Mouse (Mus musculus) lung, adult 2 months (tissue): ENCODE results near the gene Eid1. TPM values are rescaled to one million over a fixed set of nuclear protein-coding genes. Genes with fewer than 3 reads are reported as not detected.

Source experiments
- DNase-seq: peaks from one replicate; pipeline ENCODE4 v3.0.0; 2022
- H3K4me1 ChIP-seq: fragments of 200-500 bp; 2 replicates; pipeline ENCODE4 v1.6.1; 2011; ENCODE audit warnings: low read length; ENCODE audit not compliant: control insufficient read depth, insufficient read depth
- H3K4me3 ChIP-seq: fragments of 200-500 bp; replicated peaks from 2 replicates; pipeline ENCODE3; 2011; ENCODE audit warnings: low read depth, mild to moderate bottlenecking, control low read depth, low read length; ENCODE audit errors: extremely low read depth
- CTCF ChIP-seq: fragments of 200-500 bp; IDR thresholded peaks from 2 replicates; pipeline ENCODE4 v1.5.1; 2011; ENCODE audit warnings: mild to moderate bottlenecking, low read length, control low read depth; ENCODE audit not compliant: insufficient read depth
- POLR2A ChIP-seq: fragments of 200-500 bp; IDR thresholded peaks from 2 replicates; pipeline ENCODE4 v1.6.1; 2011; ENCODE audit warnings: low read depth, mild to moderate bottlenecking, control low read depth, low read length, borderline replicate concordance; ENCODE audit errors: extremely low read depth
- WGBS: fragments of 180-500 bp; shearing (Covaris S2); methylation state at CpG from one replicate; pipeline ENCODE4 v1.1.7; 2018; 5-methylcytosine and 5-hydroxymethylcytosine counted together
- polyA plus RNA-seq: library from polyadenylated mRNA; depleted of rRNA; stranded (reverse); fragments of >200 nt; gene quantifications from 2 replicates; pipeline ENCODE4 v1.2.3, GENCODE M21; 2012

Gene Eid1
- polyA plus RNA-seq, 1 experiment = 23.2 TPM

GRCm38 (mm10) chr2:125694798-125695197 is 21.9 kb downstream of the Eid1 start:
- TF ChIP-seq CTCF = no peak
- no peak for TF ChIP-seq POLR2A
- no peak overlapping the region for H3K4me3 ChIP-seq
- DNase-seq = no peak
- H3K4me1 ChIP-seq = 0 out of 2 replicates have a peak, but pooled peaks cover 3% of the 10 kb centered on the region
- WGBS = 75% methylated on average over 2 of the region's 2 CpGs

GRCm38 (mm10) chr2:125696219-125696618 is 23.3 kb downstream of the Eid1 start:
- H3K4me3 ChIP-seq = no peak overlapping the region
- no peak for DNase-seq
- TF ChIP-seq CTCF (no peak), POLR2A (no peak)
- WGBS = 47% methylated on average over 2 of the region's 2 CpGs
- H3K4me1 ChIP-seq = 0 out of 2 replicates have a peak, but pooled peaks cover 3% of the 10 kb centered on the region

- TF ChIP-seq POLR2A (no peak), CTCF (no peak)
- WGBS = 70% methylated on average over 2 of the region's 2 CpGs
- no peak for DNase-seq
These were observed 28.7 kb downstream of the Eid1 start for GRCm38 (mm10) chr2:125701606-125702005.

GRCm38 (mm10) chr2:125702851-125703250 is 30.0 kb downstream of the Eid1 start:
- WGBS = 84% methylated on average over 2 of the region's 2 CpGs
- Histone ChIP-seq H3K4me3 (no peak overlapping the region), H3K4me1 (peaks cover 4% of the 10 kb centered on the region; the same call in 1 of the 2 replicates)
- TF ChIP-seq CTCF (no peak), POLR2A (no peak)
- no peak for DNase-seq

More at GRCm38 (mm10) chr2:125701606-125702005, 28.7 kb downstream of the Eid1 start:
- peaks cover 3% of the 10 kb centered on the region; the same call in 1 of the 2 replicates for H3K4me1 ChIP-seq
- no peak overlapping the region for H3K4me3 ChIP-seq

GRCm38 (mm10) chr2:125704907-125705631 is 32.2 kb downstream of the Eid1 start:
- no peak for DNase-seq
- peaks cover 4% of the 10 kb centered on the region; the same call in 1 of the 2 replicates for H3K4me1 ChIP-seq
- WGBS = 80% methylated on average over 12 of the region's 12 CpGs
- H3K4me3 ChIP-seq = no peak overlapping the region
- TF ChIP-seq CTCF (no peak), POLR2A (no peak)

- H3K4me3 ChIP-seq = no peak overlapping the region
- peaks cover 4% of the 10 kb centered on the region; the same call in 1 of the 2 replicates for H3K4me1 ChIP-seq
- DNase-seq = no peak
- TF ChIP-seq POLR2A (no peak), CTCF (no peak)
- 28% methylated on average over 5 of the region's 5 CpGs for WGBS
These were observed 33.6 kb downstream of the Eid1 start for GRCm38 (mm10) chr2:125706510-125706921.

- no peak for TF ChIP-seq POLR2A
- TF ChIP-seq CTCF = no peak
- DNase-seq = no peak
- Histone ChIP-seq H3K4me3 (no peak overlapping the region), H3K4me1 (no peaks in the 10 kb centered on the region)
- 75% methylated on average over 8 of the region's 8 CpGs for WGBS
These were observed 43.7 kb downstream of the Eid1 start for GRCm38 (mm10) chr2:125716599-125716998.

GRCm38 (mm10) chr2:125723086-125723407 is 50.2 kb downstream of the Eid1 start:
- DNase-seq = no peak
- Histone ChIP-seq H3K4me3 (peak overlapping the region; percentile 29), H3K4me1 (peaks cover 5% of the 10 kb centered on the region)
- TF ChIP-seq CTCF (no peak), POLR2A (no peak)
- 23% methylated on average over 18 of the region's 18 CpGs for WGBS

- no peak for TF ChIP-seq CTCF
- TF ChIP-seq POLR2A = no peak
- peak; percentile 31 for DNase-seq
- WGBS = 1% methylated on average over 34 of the region's 34 CpGs
- Histone ChIP-seq H3K4me1 (peaks cover 5% of the 10 kb centered on the region), H3K4me3 (peak overlapping the region; percentile 29)
These were observed 50.7 kb downstream of the Eid1 start for GRCm38 (mm10) chr2:125723408-125724085.
